Mouse (Mus musculus) thymus, postnatal 36 days (tissue): Measurements from ENCODE around the gene Gm39653.
A peak's percentile ranks its signal among the peaks of the same experiment; 100 is the strongest.
"Not testable (repeated sequence)": the region's sequence is repeated elsewhere in the genome, so short reads cannot be mapped to it uniquely, and the experiment has no call there.

Experiments used
- DNase-seq, 2 experiments: peaks; one replicate each; pipeline ENCODE4 v3.0.0; 2022; ENCODE audit warnings: mixed read lengths in 2 of 2

The Gm39653 gene

GRCm38 (mm10) chr1:63615668-63616067 lies at the start of gene Gm39653:
TSS of gene Gm39653 (plus strand) at chr1:63615968.
- no peak for DNase-seq

- no peak for DNase-seq
Observed at GRCm38 (mm10) chr1:63566501-63566900, 49.3 kb upstream of the Gm39653 start.

- DNase-seq = no peak
Observed at GRCm38 (mm10) chr1:63567031-63567430, 48.7 kb upstream of the Gm39653 start.

GRCm38 (mm10) chr1:63572229-63572628 lies 43.5 kb upstream of the Gm39653 start:
- DNase-seq = no peak

- DNase-seq = no peak
Observed at GRCm38 (mm10) chr1:63573432-63573831, 42.3 kb upstream of the Gm39653 start.

- DNase-seq = no peak
Observed at GRCm38 (mm10) chr1:63573864-63574611, 41.7 kb upstream of the Gm39653 start.

GRCm38 (mm10) chr1:63576803-63577202 lies 39.0 kb upstream of the Gm39653 start:
- no peak for DNase-seq

GRCm38 (mm10) chr1:63579153-63579552 lies 36.6 kb upstream of the Gm39653 start:
- no peak for DNase-seq

- DNase-seq = no peak
Observed at GRCm38 (mm10) chr1:63586869-63587268, 28.9 kb upstream of the Gm39653 start.

GRCm38 (mm10) chr1:63603870-63604500 lies 11.8 kb upstream of the Gm39653 start:
- no peak for DNase-seq

- no peak for DNase-seq
Observed at GRCm38 (mm10) chr1:63609613-63610012, 6.2 kb upstream of the Gm39653 start.

- DNase-seq = peak in 1 of 2 experiments; percentile 3
Observed at GRCm38 (mm10) chr1:63614594-63614993, 1.2 kb upstream of the Gm39653 start.

- no peak for DNase-seq
Observed at GRCm38 (mm10) chr1:63628211-63628610, 12.4 kb downstream of the Gm39653 start.

GRCm38 (mm10) chr1:63630390-63630789 lies 14.6 kb downstream of the Gm39653 start:
- DNase-seq = not testable (repeated sequence)

GRCm38 (mm10) chr1:63639921-63640320 lies 24.2 kb downstream of the Gm39653 start:
- no peak for DNase-seq

GRCm38 (mm10) chr1:63658016-63658415 lies 42.2 kb downstream of the Gm39653 start:
- DNase-seq = peak; percentile 54 to 55

GRCm38 (mm10) chr1:63659591-63659990 lies 43.8 kb downstream of the Gm39653 start:
- no peak for DNase-seq

- no peak for DNase-seq
Observed at GRCm38 (mm10) chr1:63666089-63666488, 50.3 kb downstream of the Gm39653 start.

GRCm38 (mm10) chr1:63667201-63667948 lies 51.6 kb downstream of the Gm39653 start:
- no peak for DNase-seq

GRCm38 (mm10) chr1:63667949-63668851 lies 52.4 kb downstream of the Gm39653 start:
- no peak for DNase-seq

- no peak for DNase-seq
Observed at GRCm38 (mm10) chr1:63668852-63669160, 53.0 kb downstream of the Gm39653 start.
